Mouse (Mus musculus): ENCODE measurements around the gene Vstm4. TPM values are rescaled to one million over a fixed set of nuclear protein-coding genes. Genes with fewer than 3 reads are reported as not detected.

Gene Vstm4
- polyA plus RNA-seq, 1 experiment from 2014 or later: 52.5 TPM

- Histone ChIP-seq H3K36me3 (ENCODE audit: insufficient read depth) (no peaks in the 10 kb centered on the region), H3K9ac (no peak overlapping the region), H3K27ac (ENCODE audit: low read depth) (no peak overlapping the region), H3K4me3 (ENCODE audit: low read depth, low read length) (no peak overlapping the region), H3K27me3 (ENCODE audit: insufficient read depth, low read length) (no peaks in the 10 kb centered on the region), H3K4me2 (no peak overlapping the region), H3K4me1 (ENCODE audit: insufficient read depth) (peaks cover 7% of the 10 kb centered on the region), H3K9me3 (ENCODE audit: low read depth, low read length) (no peaks in the 10 kb centered on the region)
- ATAC-seq (ENCODE audit: insufficient read depth): no peak
- WGBS: 62% methylated on average over 10 of the region's 10 CpGs
- DNase-seq: no peak
- TF ChIP-seq CTCF (IDR thresholded peaks at IDR 0.05; ENCODE audit: low read depth): no peak
Measured at GRCm38 (mm10) chr14:32964742-32965141, 108.2 kb downstream of the Vstm4 start.

- Histone ChIP-seq H3K4me3 (ENCODE audit: low read depth, low read length) (no peak overlapping the region), H3K4me1 (ENCODE audit: insufficient read depth) (no peaks in the 10 kb centered on the region), H3K27ac (ENCODE audit: low read depth) (no peak overlapping the region), H3K9me3 (ENCODE audit: low read depth, low read length) (no peaks in the 10 kb centered on the region), H3K36me3 (ENCODE audit: insufficient read depth) (no peaks in the 10 kb centered on the region), H3K9ac (no peak overlapping the region), H3K4me2 (no peak overlapping the region), H3K27me3 (ENCODE audit: insufficient read depth, low read length) (no peaks in the 10 kb centered on the region)
- WGBS: 68% methylated on average over 9 of the region's 9 CpGs
- no peak for DNase-seq
- TF ChIP-seq CTCF (IDR thresholded peaks at IDR 0.05; ENCODE audit: low read depth): no peak
- no peak for ATAC-seq (ENCODE audit: insufficient read depth)
Measured at GRCm38 (mm10) chr14:32970700-32971099, 114.1 kb downstream of the Vstm4 start.

- H3K36me3 ChIP-seq (ENCODE audit: insufficient read depth): no peaks in the 10 kb centered on the region
- no peak overlapping the region for H3K4me2 ChIP-seq
- no peak for TF ChIP-seq CTCF (IDR thresholded peaks at IDR 0.05; ENCODE audit: low read depth)
- H3K4me1 ChIP-seq (ENCODE audit: insufficient read depth): no peaks in the 10 kb centered on the region
- ATAC-seq (ENCODE audit: insufficient read depth) (no peak), DNase-seq (no peak)
- no peak overlapping the region; the same call in 1 of the 2 replicates for H3K27ac ChIP-seq (ENCODE audit: low read depth)
- no peaks in the 10 kb centered on the region for H3K27me3 ChIP-seq (ENCODE audit: insufficient read depth, low read length)
- no peak overlapping the region for H3K4me3 ChIP-seq (ENCODE audit: low read depth, low read length)
- no peaks in the 10 kb centered on the region for H3K9me3 ChIP-seq (ENCODE audit: low read depth, low read length)
- 36% methylated on average over 6 of the region's 6 CpGs for WGBS
- no peak overlapping the region for H3K9ac ChIP-seq
Measured at GRCm38 (mm10) chr14:32984176-32984738, 127.7 kb downstream of the Vstm4 start.

- 62% methylated on average over 4 of the region's 4 CpGs for WGBS
- no peaks in the 10 kb centered on the region for H3K4me1 ChIP-seq (ENCODE audit: insufficient read depth)
- H3K4me2 ChIP-seq: no peak overlapping the region
- H3K9ac ChIP-seq: no peak overlapping the region
- H3K36me3 ChIP-seq (ENCODE audit: insufficient read depth): no peaks in the 10 kb centered on the region
- H3K27ac ChIP-seq (ENCODE audit: low read depth): no peak overlapping the region
- no peak for TF ChIP-seq CTCF (IDR thresholded peaks at IDR 0.05; ENCODE audit: low read depth)
- no peak for ATAC-seq (ENCODE audit: insufficient read depth)
- no peaks in the 10 kb centered on the region for H3K9me3 ChIP-seq (ENCODE audit: low read depth, low read length)
- DNase-seq: no peak
- H3K27me3 ChIP-seq (ENCODE audit: insufficient read depth, low read length): no peaks in the 10 kb centered on the region
- no peak overlapping the region for H3K4me3 ChIP-seq (ENCODE audit: low read depth, low read length)
Measured at GRCm38 (mm10) chr14:32986659-32987058, 130.1 kb downstream of the Vstm4 start.

Other genes with a start within 250 kb of the Vstm4 start
- 0.18 and 0.22 TPM in 2 replicates for gene 3425401B19Rik, start 171.5 kb upstream of the Vstm4 start, polyA plus RNA-seq (2014; fragmentation: Nextera tagmentation; extraction: Ambion mirVana)
- gene Tmem273, start 70.8 kb upstream of the Vstm4 start, polyA plus RNA-seq (2014; fragmentation: Nextera tagmentation; extraction: Ambion mirVana): 1.1 and 1.4 TPM in 2 replicates
- 0.17 TPM in 1 of 2 replicates, not detected in the other for gene Fam170b, start 22.8 kb upstream of the Vstm4 start, polyA plus RNA-seq (2014; fragmentation: Nextera tagmentation; extraction: Ambion mirVana)
- gene Lrrc18, start 134.6 kb downstream of the Vstm4 start, polyA plus RNA-seq (2014; fragmentation: Nextera tagmentation; extraction: Ambion mirVana): 0.15 and 0.25 TPM in 2 replicates

All from lung, embryonic 14.5 days (tissue).